Mouse (Mus musculus) embryonic facial prominence, embryonic 14.5 days (tissue): ENCODE data around the gene Mrps11. TPM values are rescaled to one million over a fixed set of nuclear protein-coding genes. Genes with fewer than 3 reads are reported as not detected.

Source experiments
- ATAC-seq: fragments of 200-750 bp; cut with Nextera tagmentation; 2 replicates; pipeline ENCODE4 v1.8.0; 2017; ENCODE audit warnings: low read depth, moderate number of reproducible peaks, moderate TSS enrichment
- DNase-seq: peaks from one replicate; pipeline ENCODE4 v3.0.0-alpha.2; 2015; ENCODE audit warnings: low spot score
- H3K27ac ChIP-seq: fragments of 300-500 bp; sonication (generic); replicated peaks from 2 replicates; pipeline ENCODE4 v1.5.1; 2014; ENCODE audit warnings: low read depth, mild to moderate bottlenecking, low read length, moderate library complexity
- H3K27me3 ChIP-seq: fragments of 300-500 bp; sonication (generic); replicated peaks from 2 replicates; pipeline ENCODE4 v1.6.1; 2014; ENCODE audit warnings: low read length; ENCODE audit not compliant: control insufficient read depth, insufficient read depth
- H3K36me3 ChIP-seq: fragments of 300-500 bp; sonication (generic); 2 replicates; pipeline ENCODE4 v1.6.1; 2014; ENCODE audit warnings: low read length, mixed read lengths; ENCODE audit not compliant: control insufficient read depth, insufficient read depth
- H3K4me1 ChIP-seq: fragments of 300-500 bp; sonication (generic); 2 replicates; pipeline ENCODE4 v1.6.1; 2014; ENCODE audit warnings: antibody characterized with exemption, low read length; ENCODE audit not compliant: control insufficient read depth, insufficient read depth
- H3K4me2 ChIP-seq: fragments of 300-500 bp; sonication (generic); 2 replicates; pipeline ENCODE4 v1.6.1; 2014; ENCODE audit warnings: low read depth, mild to moderate bottlenecking, low read length, moderate library complexity, mixed read lengths
- H3K4me3 ChIP-seq: fragments of 300-500 bp; sonication (generic); 2 replicates; pipeline ENCODE4 v1.5.1; 2014; ENCODE audit warnings: low read depth, mild to moderate bottlenecking, low read length
- H3K9ac ChIP-seq: fragments of 300-500 bp; sonication (generic); 2 replicates; pipeline ENCODE4 v1.6.1; 2014; ENCODE audit warnings: low read depth, mild to moderate bottlenecking, low read length, moderate library complexity, mixed read lengths
- H3K9me3 ChIP-seq: fragments of 300-500 bp; sonication (generic); 2 replicates; pipeline ENCODE4 v1.6.1; 2016; ENCODE audit warnings: low read length; ENCODE audit not compliant: control insufficient read depth
- WGBS: fragments of 180-500 bp; shearing (Covaris S2); extraction: QIAGEN DNeasy Blood & Tissue Kit; methylation state at CpG from one replicate; pipeline ENCODE4 v1.1.7; 2014; 5-methylcytosine and 5-hydroxymethylcytosine counted together
- polyA plus RNA-seq: library from polyadenylated mRNA; unstranded; fragments of >200 nt; fragmentation: Nextera tagmentation; extraction: Ambion mirVana; gene quantifications from 2 replicates; pipeline ENCODE4 v1.2.1, GENCODE M21; 2014

The Mrps11 gene
- polyA plus RNA-seq, 1 experiment from 2014 or later = 59.2 TPM

DNA sequence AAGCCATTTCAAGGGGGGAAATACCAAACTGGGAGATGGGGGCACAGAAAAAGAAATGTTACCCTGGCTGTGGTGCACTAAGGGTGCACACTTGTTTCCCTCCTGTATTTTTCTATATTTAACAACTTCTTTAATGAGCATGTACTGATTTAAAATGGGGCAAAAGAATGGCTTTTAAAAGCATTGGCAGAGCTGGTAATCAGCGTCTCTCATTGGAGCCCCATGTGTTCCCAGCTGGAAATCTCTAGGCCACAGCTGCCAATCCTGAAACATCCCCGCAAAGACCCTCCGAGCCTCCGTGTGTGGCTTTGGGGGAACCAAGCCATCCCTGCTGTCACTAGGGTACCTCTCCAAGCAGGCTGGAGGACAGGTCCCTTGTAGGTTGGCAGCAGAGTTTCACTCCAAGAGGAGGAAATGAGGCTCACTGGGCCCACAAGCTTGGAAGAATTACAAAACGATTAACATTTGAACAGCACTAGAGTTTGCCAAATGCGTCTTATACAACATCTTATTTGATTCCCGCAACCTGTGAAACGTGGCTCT, 28.4 kb upstream of the Mrps11 start:
- ATAC-seq (no peak), DNase-seq (no peak)
- 61% methylated on average over 8 of the region's 8 CpGs for WGBS

DNA sequence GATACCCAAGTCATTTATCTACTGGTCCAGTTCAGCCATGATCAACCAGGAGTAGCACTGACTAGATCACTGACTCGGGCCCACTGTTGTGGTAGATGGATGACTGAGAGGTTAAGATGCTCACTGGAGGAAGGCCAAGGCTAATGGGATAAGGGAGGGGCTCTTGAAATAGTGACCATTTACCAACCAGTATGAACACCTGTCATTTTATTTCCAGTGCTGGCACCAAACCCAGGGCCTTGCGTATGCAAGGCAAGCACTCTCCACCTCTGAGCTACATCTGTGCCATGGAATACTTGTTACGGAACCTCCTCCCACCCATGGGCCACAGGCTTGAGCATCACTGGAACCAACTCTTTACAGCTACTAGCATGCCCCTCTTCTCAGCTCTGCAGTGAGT, 19.1 kb upstream of the Mrps11 start:
- H3K9me3 ChIP-seq = no peaks in the 10 kb centered on the region
- no peaks in the 10 kb centered on the region for H3K4me1 ChIP-seq
- no peak for DNase-seq
- H3K4me3 ChIP-seq = no peak overlapping the region
- no peak for ATAC-seq
- H3K9ac ChIP-seq = no peak overlapping the region
- H3K27ac ChIP-seq = no peak overlapping the region
- no peak overlapping the region for H3K4me2 ChIP-seq
- 0 out of 2 replicates have a peak, but pooled peaks cover 3% of the 10 kb centered on the region for H3K27me3 ChIP-seq
- 85% methylated on average over 3 of the region's 3 CpGs for WGBS
- no peaks in the 10 kb centered on the region for H3K36me3 ChIP-seq

More for the DNA sequence above, 28.4 kb upstream of the Mrps11 start:
- Histone ChIP-seq H3K9me3 (no peaks in the 10 kb centered on the region), H3K4me1 (no peaks in the 10 kb centered on the region), H3K4me2 (no peak overlapping the region), H3K27ac (no peak overlapping the region), H3K36me3 (no peaks in the 10 kb centered on the region), H3K4me3 (no peak overlapping the region), H3K27me3 (no peaks in the 10 kb centered on the region), H3K9ac (no peak overlapping the region)

- no peaks in the 10 kb centered on the region for H3K36me3 ChIP-seq
- no peak overlapping the region for H3K4me2 ChIP-seq
- no peak overlapping the region for H3K4me3 ChIP-seq
- no peaks in the 10 kb centered on the region for H3K9me3 ChIP-seq
- DNase-seq (no peak), ATAC-seq (no peak)
- no peak overlapping the region for H3K9ac ChIP-seq
- WGBS = 72% methylated on average over 5 of the region's 5 CpGs
- H3K27ac ChIP-seq = no peak overlapping the region
- H3K4me1 ChIP-seq = no peaks in the 10 kb centered on the region
- 0 out of 2 replicates have a peak, but pooled peaks cover 3% of the 10 kb centered on the region for H3K27me3 ChIP-seq
These were observed 17.7 kb upstream of the Mrps11 start for GRCm38 (mm10) chr7:78765215-78765631.

DNA sequence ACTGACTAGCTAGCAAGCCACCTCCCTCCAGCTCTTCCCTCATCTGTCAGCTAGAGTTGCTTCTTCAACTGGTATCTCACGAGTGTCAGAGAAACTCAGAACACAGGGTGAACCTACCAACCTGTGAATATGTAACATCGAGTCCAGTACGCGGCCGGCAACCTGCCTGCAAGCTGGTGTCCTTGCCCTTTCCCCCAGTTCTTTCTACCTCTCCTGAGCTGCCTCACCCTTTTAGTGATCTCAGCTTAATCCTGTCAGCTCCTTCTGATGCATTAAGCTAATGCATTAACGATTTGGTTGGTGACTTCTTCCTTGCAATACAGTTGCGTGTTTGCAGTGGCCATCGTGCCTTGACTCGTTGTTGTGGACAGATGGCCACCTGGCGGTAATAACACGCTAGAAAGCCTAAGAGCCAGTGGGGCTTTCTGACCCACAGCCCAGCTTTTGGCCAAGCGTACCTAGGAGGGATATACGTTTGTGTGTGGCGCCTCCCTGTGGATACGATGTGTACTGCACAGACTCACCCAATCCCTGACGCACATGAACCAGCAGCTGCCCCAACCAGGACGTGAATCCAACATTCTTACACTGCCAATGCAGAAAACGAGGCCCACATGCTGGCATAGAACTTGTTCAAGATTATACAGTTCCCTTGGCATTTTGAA, 16.8 kb upstream of the Mrps11 start:
- WGBS = 26% methylated on average over 18 of the region's 18 CpGs

GRCm38 (mm10) chr7:78767929-78768531, 14.9 kb upstream of the Mrps11 start:
- Histone ChIP-seq H3K4me2 (no peak overlapping the region), H3K4me3 (no peak overlapping the region), H3K4me1 (no peaks in the 10 kb centered on the region), H3K9ac (no peak overlapping the region), H3K9me3 (no peaks in the 10 kb centered on the region), H3K27ac (no peak overlapping the region), H3K36me3 (0 out of 2 replicates have a peak, but pooled peaks cover 4% of the 10 kb centered on the region), H3K27me3 (0 out of 2 replicates have a peak, but pooled peaks cover 3% of the 10 kb centered on the region)
- ATAC-seq (no peak), DNase-seq (no peak)
- 85% methylated on average over 12 of the region's 12 CpGs for WGBS

More for the DNA sequence above, 16.8 kb upstream of the Mrps11 start:
- H3K4me3 ChIP-seq = no peak overlapping the region
- 0 out of 2 replicates have a peak, but pooled peaks cover 3% of the 10 kb centered on the region for H3K27me3 ChIP-seq
- DNase-seq (peak; percentile 77), ATAC-seq (peak; percentile 69; the same call in 1 of the 2 replicates)
- H3K36me3 ChIP-seq = no peaks in the 10 kb centered on the region
- H3K9ac ChIP-seq = no peak overlapping the region
- H3K9me3 ChIP-seq = no peaks in the 10 kb centered on the region
- no peak overlapping the region for H3K27ac ChIP-seq
- H3K4me1 ChIP-seq = no peaks in the 10 kb centered on the region
- no peak overlapping the region for H3K4me2 ChIP-seq

DNA sequence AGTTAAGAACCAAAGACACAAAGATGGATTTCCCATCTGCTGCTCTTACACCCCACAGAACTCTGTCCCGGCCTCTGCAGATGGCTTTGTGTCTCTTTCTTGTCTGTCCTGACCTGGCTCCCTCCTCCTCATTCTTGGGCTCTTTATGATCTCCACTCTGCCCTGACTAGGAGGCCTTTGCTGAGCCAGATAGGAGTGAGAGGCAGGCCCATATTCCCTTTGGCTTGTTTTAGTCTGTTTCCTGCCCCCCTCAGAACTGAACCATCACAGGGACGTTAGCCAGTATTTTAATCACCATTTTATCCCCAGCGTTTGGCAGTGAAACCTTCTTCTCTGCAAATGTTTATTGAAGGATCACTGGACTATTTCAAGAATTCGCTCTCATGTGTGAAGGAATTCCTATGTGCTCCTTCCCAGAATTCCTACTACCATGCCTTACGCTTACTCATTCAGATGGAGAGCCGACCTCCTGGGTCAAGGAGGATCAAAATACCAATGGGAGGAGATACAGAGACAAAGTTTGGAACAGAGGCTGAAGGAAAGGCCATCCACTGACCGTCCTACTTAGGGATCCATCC, 13.8 kb upstream of the Mrps11 start:
- WGBS = 52% methylated on average over 7 of the region's 7 CpGs
- Histone ChIP-seq H3K9me3 (no peaks in the 10 kb centered on the region), H3K36me3 (peaks cover 16% of the 10 kb centered on the region), H3K4me1 (no peaks in the 10 kb centered on the region), H3K27ac (no peak overlapping the region), H3K4me3 (no peak overlapping the region), H3K9ac (no peak overlapping the region), H3K27me3 (0 out of 2 replicates have a peak, but pooled peaks cover 3% of the 10 kb centered on the region), H3K4me2 (no peak overlapping the region)
- ATAC-seq = 0 out of 2 replicates have a peak, but pooled peaks have one; percentile 37
- DNase-seq = peak; percentile 51

DNA sequence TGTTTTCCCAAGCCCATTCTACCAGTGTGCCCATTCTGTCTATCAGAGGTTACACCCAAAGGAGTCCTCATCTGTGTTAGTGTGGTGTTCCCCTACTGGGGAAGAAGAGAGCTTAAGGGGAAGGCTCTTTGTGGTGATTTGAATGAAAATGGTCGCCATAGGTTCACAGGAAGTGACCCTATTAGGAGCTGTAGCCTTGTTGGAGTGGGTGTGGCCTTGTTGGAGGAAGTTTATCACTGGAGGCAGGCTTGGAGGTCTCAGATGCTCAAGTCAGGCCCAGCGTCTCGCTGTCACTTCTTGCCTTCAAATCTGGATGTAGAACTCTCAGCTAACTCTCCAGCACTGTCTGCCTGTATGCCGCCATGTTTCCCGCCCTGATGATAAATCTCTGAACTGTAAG, 12.0 kb upstream of the Mrps11 start:
- DNase-seq (no peak), ATAC-seq (no peak)
- H3K9me3 ChIP-seq = no peaks in the 10 kb centered on the region
- H3K36me3 ChIP-seq = peaks cover 32% of the 10 kb centered on the region
- H3K4me2 ChIP-seq = no peak overlapping the region
- H3K4me1 ChIP-seq = no peaks in the 10 kb centered on the region
- H3K9ac ChIP-seq = no peak overlapping the region
- no peaks in the 10 kb centered on the region for H3K27me3 ChIP-seq
- H3K4me3 ChIP-seq = no peak overlapping the region
- H3K27ac ChIP-seq = no peak overlapping the region
- 87% methylated on average over 5 of the region's 5 CpGs for WGBS

GRCm38 (mm10) chr7:78778741-78779140, 4.2 kb upstream of the Mrps11 start:
- H3K4me3 ChIP-seq = no peak overlapping the region
- H3K4me1 ChIP-seq = no peaks in the 10 kb centered on the region
- DNase-seq (no peak), ATAC-seq (no peak)
- no peaks in the 10 kb centered on the region for H3K9me3 ChIP-seq
- H3K27me3 ChIP-seq = no peaks in the 10 kb centered on the region
- WGBS = 92% methylated on average over 5 of the region's 5 CpGs
- H3K4me2 ChIP-seq = no peak overlapping the region
- H3K36me3 ChIP-seq = peaks cover 60% of the 10 kb centered on the region
- H3K27ac ChIP-seq = no peak overlapping the region
- H3K9ac ChIP-seq = no peak overlapping the region
